Mouse (Mus musculus) liver, postnatal 0 days (tissue): ENCODE results near the gene Ugt1a8.

Source experiments
- CTCF ChIP-seq: sonication (generic); IDR thresholded peaks from 2 replicates; pipeline ENCODE4 v1.5.1; 2016; ENCODE audit warnings: antibody characterized with exemption, low read depth
- EP300 ChIP-seq: IDR thresholded peaks from 2 replicates; pipeline ENCODE4 v1.6.1; 2016; ENCODE audit warnings: antibody characterized with exemption, low read depth, mild to moderate bottlenecking

DNA sequence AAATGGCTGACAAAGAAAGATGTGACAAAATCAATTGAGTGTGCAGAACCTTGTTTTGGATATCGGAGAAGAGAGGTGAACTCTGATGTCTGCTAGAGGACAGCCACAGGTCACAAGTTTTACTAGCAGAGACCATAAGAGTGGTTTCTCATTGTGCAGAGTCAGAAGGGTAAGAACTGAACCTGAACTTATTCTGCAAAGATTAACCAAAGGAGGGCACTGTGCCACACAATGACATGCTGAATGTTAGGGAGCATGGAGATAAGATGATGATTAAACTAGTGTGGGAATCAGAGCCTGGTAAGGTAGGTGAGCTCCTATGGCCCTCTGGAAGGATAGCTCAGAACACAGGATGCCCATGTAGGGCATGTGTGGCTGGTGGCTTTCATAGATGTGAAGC, 108.1 kb downstream of the Ugt1a8 start:
- TF ChIP-seq EP300 (no peak), CTCF (no peak)
